Mouse (Mus musculus) left cerebral cortex, adult 2 months (tissue): ENCODE measurements at regions not wholly inside any gene's neighbourhood (a gene's known extent, or its start where the extent isn't known, plus 50 kb on each side); places are given as distances from the start of the nearest gene placed in this dataset.

Source experiments
- DNase-seq, 2 experiments: peaks; one replicate each; pipeline ENCODE4 v3.0.0; 2021 to 2022; ENCODE audit warnings: low spot score in 2 of 2, mixed read lengths in 1 of 2; ENCODE audit errors: extremely low spot score in 1 of 2
- H3K27ac ChIP-seq: fragments of 200-600 bp; 2 replicates; pipeline ENCODE4 v1.8.1; 2022
- H3K4me3 ChIP-seq: fragments of 200-600 bp; 2 replicates; pipeline ENCODE4 v1.8.1; 2022
- CTCF ChIP-seq: fragments of 200-600 bp; IDR thresholded peaks from 2 replicates; pipeline ENCODE4 v1.8.1; 2022; ENCODE audit warnings: antibody characterized with exemption, mild to moderate bottlenecking, moderate library complexity
- intact Hi-C: fragments of 180-260 bp; cut with DNase I; formaldehyde crosslinking; loops from one replicate; pipeline ENCODE4 v1.15.1; 2025

DNA sequence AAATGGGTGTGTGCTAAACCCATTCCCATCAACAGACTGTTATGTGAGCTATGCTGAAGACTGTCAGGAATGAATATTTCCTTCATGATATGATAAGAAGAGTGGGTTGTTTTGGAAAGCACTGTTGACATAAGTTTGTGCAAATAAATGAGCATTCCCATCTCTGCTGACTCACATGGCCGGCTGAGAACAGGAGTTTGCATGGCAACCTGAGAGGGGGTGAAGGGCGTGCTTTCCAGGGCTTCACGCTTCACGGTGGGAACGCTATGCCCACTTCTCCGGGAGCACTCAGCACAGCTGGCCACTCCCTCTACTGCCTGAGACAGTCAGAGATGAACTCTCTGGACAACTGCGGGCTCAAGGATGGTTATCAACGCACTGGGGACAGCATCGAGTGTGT lies 348.9 kb upstream of the Slc24a5 start:
- intact Hi-C loops = no loop called here

DNA sequence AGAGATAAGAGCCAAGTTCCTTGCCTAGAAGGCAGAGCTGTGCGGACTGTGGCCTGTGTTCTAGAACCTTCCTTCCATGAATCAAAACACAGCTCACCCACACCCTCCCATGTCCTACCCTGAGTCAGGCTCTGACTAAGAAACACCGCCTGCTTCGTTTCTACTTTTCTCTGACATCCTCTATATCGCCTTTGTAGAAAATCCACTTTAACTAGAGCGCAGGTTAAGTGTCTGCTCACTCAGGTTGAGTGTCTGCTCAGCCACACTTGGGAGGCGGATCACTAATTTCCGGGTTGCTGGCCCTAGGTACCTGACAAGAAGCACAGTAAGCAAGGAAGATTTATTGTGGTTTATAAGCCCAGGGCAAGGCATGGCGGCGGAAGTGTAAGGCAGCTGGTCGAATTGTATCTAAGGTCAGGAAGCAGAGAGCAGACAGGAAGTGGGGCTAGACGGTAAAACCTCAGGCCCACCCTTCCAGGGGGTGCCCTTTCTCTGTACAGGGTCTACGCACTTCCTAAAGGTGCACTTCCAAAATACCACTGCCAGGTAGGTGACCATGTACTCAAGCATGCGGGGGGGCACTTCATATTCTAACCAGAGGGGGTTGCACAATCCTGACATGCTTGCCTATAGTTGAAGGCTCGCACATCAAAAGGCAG lies 348.0 kb upstream of the Slc24a5 start:
- no peak for DNase-seq
- Histone ChIP-seq H3K4me3 (no peak overlapping the region), H3K27ac (no peak overlapping the region)
- TF ChIP-seq CTCF = no peak
- intact Hi-C loops = no loop called here

More for the DNA sequence above, 348.9 kb upstream of the Slc24a5 start:
- Histone ChIP-seq H3K27ac (no peak overlapping the region), H3K4me3 (no peak overlapping the region)
- TF ChIP-seq CTCF = no peak
- DNase-seq = no peak

GRCm38 (mm10) chr2:124720593-124721445 lies 347.1 kb upstream of the Slc24a5 start:
- TF ChIP-seq CTCF = no peak
- intact Hi-C loops = no loop called here
- peak; percentile 28 to 48 for DNase-seq
- Histone ChIP-seq H3K4me3 (no peak overlapping the region), H3K27ac (no peak overlapping the region; the same call in 1 of the 2 replicates)

GRCm38 (mm10) chr2:124724171-124724570 lies 343.8 kb upstream of the Slc24a5 start:
- TF ChIP-seq CTCF = no peak
- no peak for DNase-seq
- intact Hi-C loops = no loop called here
- Histone ChIP-seq H3K27ac (no peak overlapping the region), H3K4me3 (no peak overlapping the region)

DNA sequence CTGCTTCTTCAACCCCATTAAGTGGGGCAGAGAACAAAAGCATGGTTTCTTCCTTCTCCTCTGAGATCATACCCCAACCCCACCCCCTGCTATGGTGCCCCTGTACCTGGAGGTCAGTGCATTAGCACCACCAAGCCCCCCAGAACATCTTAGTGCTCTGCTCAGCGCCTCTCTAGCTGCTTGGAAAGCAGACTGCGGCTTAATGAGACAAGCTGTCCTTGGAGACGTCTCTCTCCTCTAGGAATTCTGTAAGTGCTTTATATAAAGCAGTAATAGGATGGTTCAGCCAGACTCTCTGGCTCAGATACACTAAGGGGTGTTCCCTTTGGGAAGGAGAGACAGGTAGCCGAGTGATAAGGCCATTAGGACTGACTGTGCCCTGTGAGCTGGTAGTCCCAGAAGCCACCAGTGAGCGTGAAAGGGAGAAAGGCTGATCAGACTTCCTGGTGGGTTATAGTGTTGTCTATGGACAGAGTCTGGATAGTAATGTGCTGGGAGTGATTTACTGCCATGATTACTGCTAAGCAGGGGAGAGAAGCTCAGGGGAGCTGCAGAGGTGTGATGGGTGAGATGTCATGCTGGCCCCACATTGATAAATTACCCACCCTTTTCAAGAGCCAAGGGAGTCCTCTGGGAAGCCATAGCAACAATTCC lies 343.0 kb upstream of the Slc24a5 start:
- intact Hi-C loops = no loop called here
- H3K27ac ChIP-seq = no peak overlapping the region
- DNase-seq = no peak
- no peak for TF ChIP-seq CTCF
- H3K4me3 ChIP-seq = no peak overlapping the region

GRCm38 (mm10) chr2:124727979-124728378 lies 339.9 kb upstream of the Slc24a5 start:
- no peak overlapping the region for H3K4me3 ChIP-seq
- no peak for TF ChIP-seq CTCF
- no peak overlapping the region for H3K27ac ChIP-seq
- DNase-seq = no peak
- intact Hi-C loops = no loop called here

DNA sequence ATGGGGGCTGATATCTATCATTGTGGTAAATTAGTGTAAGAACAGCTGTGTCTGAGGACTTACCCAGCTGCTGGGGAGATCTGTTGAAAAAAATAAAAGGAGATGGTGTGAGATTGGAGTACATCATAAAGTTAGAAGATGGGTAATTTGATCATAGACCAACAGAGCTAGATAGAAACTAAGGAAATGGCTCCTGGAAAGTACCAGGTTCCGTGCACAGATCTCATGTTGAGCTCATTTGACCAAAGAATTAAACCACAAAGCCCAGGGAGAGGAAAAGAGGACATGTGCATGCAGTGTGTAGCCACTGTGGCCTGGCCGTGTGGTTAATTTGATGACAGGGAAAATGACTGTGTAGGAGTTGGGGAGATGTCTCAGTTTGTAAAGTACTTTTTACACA lies 335.3 kb upstream of the Slc24a5 start:
- no peak for TF ChIP-seq CTCF
- no peak overlapping the region for H3K27ac ChIP-seq
- intact Hi-C loops = no loop called here
- no peak for DNase-seq
- H3K4me3 ChIP-seq = no peak overlapping the region

DNA sequence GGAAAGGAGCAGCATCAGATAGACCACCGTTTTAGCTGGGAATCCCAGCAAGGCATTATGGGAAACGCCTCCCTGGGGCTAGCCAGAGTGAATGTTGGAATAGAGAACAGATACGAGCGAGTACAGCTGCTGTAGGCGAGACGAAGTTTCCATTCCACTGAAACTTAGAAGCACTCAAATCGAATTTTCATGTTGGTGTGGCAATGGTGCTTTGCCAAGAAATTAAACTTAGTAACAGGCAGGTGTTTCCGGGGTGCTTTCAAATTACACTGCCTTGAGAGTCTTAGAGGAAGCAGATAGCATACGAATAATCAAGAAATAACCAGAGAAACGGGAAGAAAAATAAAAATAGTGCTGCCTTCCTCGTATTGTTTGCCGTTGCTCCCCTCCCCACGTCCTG lies 327.1 kb upstream of the Slc24a5 start:
- no peak overlapping the region for H3K4me3 ChIP-seq
- no peak for DNase-seq
- no peak overlapping the region for H3K27ac ChIP-seq
- intact Hi-C loops = no loop called here
- no peak for TF ChIP-seq CTCF

- Histone ChIP-seq H3K27ac (no peak overlapping the region), H3K4me3 (no peak overlapping the region)
- DNase-seq = no peak
- TF ChIP-seq CTCF = no peak
- intact Hi-C loops = no loop called here
Measured at GRCm38 (mm10) chr2:124742964-124743363, 325.0 kb upstream of the Slc24a5 start.

- Histone ChIP-seq H3K27ac (no peak overlapping the region), H3K4me3 (no peak overlapping the region)
- no peak for DNase-seq
- no peak for TF ChIP-seq CTCF
- intact Hi-C loops = no loop called here
Measured at GRCm38 (mm10) chr2:124745045-124745444, 322.9 kb upstream of the Slc24a5 start.

GRCm38 (mm10) chr2:124747119-124747518 lies 320.8 kb upstream of the Slc24a5 start:
- Histone ChIP-seq H3K4me3 (no peak overlapping the region), H3K27ac (no peak overlapping the region)
- no peak for DNase-seq
- TF ChIP-seq CTCF = no peak
- intact Hi-C loops = no loop called here

DNA sequence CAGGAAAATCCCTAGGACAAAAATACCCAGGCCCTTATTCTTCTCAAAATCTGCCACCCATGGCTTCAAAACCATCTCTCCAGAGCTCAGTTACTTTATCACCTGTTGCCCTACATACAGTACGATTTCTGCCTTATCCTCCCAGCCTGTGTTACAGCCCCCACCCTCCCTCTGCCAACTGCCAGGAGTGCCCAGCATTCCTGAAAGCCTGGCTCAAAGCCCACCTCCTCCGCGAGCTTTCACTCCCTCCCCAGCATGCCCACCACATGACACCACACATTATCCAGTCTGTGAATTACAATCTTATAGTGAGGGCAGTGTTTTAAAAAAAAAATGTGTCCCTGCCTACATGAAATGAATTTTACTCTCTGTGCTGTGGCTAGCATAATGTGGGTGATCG lies 320.3 kb upstream of the Slc24a5 start:
- peak; percentile 20 to 34 for DNase-seq
- Histone ChIP-seq H3K27ac (no peak overlapping the region), H3K4me3 (no peak overlapping the region)
- intact Hi-C loops = no loop called here
- no peak for TF ChIP-seq CTCF
